Mouse (Mus musculus) lung, adult 2 months (tissue): ENCODE measurements around the gene Dkkl1.

Experiments
- CTCF ChIP-seq: fragments of 200-500 bp; IDR thresholded peaks from 2 replicates; pipeline ENCODE4 v1.5.1; 2011; ENCODE audit warnings: mild to moderate bottlenecking, low read length, control low read depth; ENCODE audit not compliant: insufficient read depth
- POLR2A ChIP-seq: fragments of 200-500 bp; IDR thresholded peaks from 2 replicates; pipeline ENCODE4 v1.6.1; 2011; ENCODE audit warnings: low read depth, mild to moderate bottlenecking, control low read depth, low read length, borderline replicate concordance; ENCODE audit errors: extremely low read depth

DNA sequence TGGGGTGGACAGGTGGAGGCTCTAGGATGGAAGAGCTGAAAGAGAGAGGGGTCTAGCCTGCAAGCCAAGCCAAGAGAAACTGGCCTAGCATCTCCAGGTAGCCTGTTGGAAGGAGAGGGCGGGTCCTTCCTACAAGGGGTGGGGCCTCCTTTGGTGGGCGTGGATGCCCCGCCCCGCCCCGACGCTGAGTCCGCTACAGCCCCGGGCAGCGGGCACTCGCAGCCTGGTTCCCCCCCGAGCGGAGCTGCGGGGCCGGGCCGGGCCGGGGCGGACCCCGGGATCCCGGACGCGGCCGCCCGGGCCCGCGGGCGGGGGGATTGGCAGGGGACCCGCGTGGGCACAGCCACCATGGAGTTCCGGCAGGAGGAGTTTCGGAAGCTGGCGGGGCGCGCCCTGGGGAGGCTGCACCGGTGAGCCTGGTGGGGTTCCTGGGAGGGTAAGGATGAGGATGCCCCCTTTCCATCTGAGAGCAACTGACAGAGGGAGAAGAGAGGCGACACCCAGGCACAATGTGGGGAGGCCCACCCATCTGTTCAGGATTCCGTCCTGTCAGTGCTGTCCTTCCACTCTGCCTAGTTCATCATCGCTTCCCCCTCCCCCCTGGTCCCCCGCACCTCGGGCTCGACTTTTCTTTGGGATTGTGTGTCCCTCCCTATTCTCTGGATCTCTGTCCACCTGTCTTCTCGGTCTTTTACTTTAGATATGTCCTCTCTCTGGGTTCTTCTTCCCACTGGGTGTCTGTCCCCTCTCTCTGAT is 48.0 kb downstream of the Dkkl1 start, which contains the start of gene Slc17a7:
- TF ChIP-seq CTCF (no peak), POLR2A (no peak)
